Mouse (Mus musculus): ENCODE results near the gene Ttc16. TPM values are rescaled to one million over a fixed set of nuclear protein-coding genes. Genes with fewer than 3 reads are reported as not detected.

Gene Ttc16
- under 1 TPM in 1 of 4 experiments, not detected in 3; 0.19 TPM for total RNA-seq (2022)

DNA sequence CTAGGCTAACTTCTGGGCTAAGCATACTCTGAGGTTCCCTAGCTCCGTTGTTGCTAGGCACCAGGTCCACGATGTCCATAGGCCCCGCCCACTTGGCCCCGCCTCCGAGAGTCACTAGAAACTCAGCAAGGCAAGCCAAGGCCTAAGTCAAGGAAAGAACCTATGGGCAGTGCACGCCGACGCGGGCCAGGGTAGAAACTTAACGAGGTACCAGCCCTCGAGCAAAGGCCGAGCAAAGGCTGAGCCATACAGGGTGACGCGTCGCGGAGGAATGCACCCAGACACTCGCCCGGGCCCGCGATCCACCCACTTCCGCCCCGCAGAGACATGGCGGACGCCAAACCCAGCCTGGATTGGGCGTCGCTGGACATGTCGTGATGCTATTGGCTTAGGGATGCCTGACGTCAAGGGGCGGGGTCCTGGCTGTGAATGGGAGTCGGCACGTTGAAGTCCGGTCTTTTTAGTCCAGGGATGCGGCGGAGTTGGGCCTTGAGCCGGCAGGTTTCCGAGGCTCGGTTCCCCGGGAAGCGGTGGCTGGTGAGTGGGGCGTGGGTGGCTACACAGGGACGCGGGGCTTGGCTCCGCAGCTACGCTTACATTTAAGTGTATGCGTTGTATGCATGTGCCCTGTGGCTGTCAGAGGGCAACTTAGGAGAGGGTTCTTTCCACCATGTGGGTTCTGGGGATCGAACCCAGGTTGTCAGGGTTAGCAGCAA lies at the start of gene Ttc16, which contains the start of gene Ptrh1:
Gene Ttc16 (minus strand): TSS at position 275 of the 716 bp plus-strand sequence.
Gene Ptrh1 (plus strand): TSS at position 428 of the 716 bp plus-strand sequence.
- DNase-seq (ENCODE audit: low spot score): peak; percentile 98

- DNase-seq (ENCODE audit: low spot score): no peak
Observed at GRCm38 (mm10) chr2:32824778-32825177, 49.3 kb upstream of the Ttc16 start.

- no peak for DNase-seq (ENCODE audit: low spot score)
Observed at GRCm38 (mm10) chr2:32824181-32824580, 48.7 kb upstream of the Ttc16 start.

DNA sequence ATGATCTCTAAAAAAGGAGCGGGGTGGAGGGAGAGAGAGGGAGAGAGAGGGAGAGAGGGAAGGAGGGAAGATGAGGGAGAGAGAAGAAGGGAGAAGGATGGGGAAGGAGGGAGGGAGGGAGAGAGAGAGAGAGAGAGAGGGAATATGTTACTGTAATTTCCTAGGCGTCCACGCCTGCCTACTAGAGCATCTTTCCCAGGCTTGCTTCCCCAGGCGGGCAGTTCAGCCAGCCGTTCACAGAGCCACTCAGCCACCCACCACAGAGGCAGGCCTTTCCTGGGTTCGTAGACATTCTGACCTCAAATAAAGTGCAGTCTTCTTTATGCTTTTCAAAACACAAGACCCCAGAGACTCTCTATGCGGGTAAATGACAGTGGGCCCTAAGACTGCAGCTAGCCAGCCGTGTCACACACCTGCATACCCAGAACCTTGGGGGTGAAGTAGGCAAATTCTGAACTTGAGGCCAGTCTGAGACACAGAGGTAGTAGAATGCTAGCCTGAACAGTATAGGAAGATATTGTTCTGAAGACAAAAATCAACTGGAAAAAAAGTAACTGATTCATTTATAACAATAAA lies 48.2 kb upstream of the Ttc16 start:
- DNase-seq (ENCODE audit: low spot score): no peak

GRCm38 (mm10) chr2:32823153-32823552 lies 47.7 kb upstream of the Ttc16 start:
- no peak for DNase-seq (ENCODE audit: low spot score)

DNA sequence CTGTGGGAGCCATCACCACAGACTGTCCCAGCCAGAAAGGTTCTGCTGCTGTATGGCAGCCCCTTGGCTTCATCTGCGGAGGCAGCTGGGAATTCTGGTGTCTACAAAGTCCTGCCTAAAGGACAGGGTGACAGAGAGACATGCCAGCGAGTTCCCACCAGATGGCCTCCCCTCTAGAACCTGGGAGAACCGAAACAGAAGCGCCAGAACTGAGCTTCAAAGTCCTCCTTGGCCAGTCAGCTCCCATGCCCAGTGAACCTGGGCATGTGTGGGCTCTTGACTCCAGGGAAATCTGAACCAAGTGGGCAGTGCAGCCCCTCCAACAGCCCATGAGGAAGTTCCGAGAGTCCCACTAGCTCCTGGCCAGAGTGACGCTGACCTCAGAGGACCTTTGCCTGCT lies 47.2 kb upstream of the Ttc16 start:
- DNase-seq (ENCODE audit: low spot score): no peak

GRCm38 (mm10) chr2:32821041-32821802 lies 45.8 kb upstream of the Ttc16 start:
- peak; percentile 38 for DNase-seq (ENCODE audit: low spot score)

GRCm38 (mm10) chr2:32818208-32818607 lies 42.8 kb upstream of the Ttc16 start:
- DNase-seq (ENCODE audit: low spot score): no peak

DNA sequence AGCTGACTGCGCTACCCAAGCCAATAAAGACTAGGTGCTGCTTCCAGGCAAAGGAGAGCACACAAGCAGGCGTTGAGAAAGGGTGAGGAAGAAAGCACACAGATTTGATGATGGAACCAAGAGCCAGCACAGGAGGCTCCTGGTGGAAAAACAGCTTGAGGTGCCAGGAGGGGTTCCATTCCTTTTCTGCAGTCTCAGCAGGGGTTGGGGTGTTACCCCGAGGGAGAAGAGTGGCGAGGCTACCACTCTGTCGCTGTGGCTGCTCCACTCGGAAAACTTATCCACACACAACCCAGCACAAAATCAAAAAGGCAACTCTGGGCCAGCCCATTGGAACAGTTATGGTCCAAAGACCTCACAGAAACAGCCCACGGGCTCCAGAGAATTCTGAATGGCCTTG lies 42.2 kb upstream of the Ttc16 start:
- no peak for DNase-seq (ENCODE audit: low spot score)

- DNase-seq (ENCODE audit: low spot score): no peak
Observed at GRCm38 (mm10) chr2:32816946-32817581, 41.6 kb upstream of the Ttc16 start.

GRCm38 (mm10) chr2:32816497-32816896 lies 41.1 kb upstream of the Ttc16 start:
- no peak for DNase-seq (ENCODE audit: low spot score)

- DNase-seq (ENCODE audit: low spot score): no peak
Observed at GRCm38 (mm10) chr2:32811959-32812358, 36.5 kb upstream of the Ttc16 start.

DNA sequence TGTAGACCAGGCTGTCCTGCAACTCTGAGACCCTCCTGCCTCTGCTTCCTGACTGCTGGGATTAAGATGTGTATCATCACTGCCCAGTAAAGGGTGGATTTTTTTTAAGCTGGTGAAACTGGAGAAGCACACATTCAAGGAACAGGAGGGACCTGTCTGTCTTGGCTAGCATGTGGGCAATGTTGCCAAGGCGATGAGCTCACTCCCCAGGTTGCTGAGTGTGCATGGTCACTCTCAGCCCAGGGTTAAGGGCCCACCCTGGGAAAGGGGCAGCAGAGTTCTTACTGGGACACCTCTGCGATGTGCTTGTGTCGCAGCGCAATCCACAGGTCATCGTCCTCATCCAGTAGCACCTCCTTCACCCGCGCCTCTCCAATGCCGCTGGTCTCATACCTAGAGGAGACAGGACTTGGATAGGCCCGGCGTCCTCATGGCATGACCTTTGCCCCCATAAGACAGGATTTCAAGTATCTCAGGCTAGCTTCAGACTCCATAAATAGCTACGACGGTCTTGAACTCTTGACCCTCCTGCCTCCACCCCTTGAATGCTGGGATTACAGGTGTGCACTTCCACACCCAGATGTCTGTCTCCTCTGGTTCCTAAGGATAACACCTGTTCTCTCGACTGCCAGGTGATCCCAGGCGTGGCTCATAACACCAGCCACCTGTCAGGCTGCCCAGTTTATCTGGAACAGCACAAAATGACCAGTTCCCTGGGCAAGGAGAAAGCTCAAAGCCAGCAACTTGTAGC lies 33.6 kb upstream of the Ttc16 start:
- DNase-seq (ENCODE audit: low spot score): no peak

GRCm38 (mm10) chr2:32798251-32798962 lies 23.0 kb upstream of the Ttc16 start:
- DNase-seq (ENCODE audit: low spot score): no peak

GRCm38 (mm10) chr2:32795748-32796418 lies 20.4 kb upstream of the Ttc16 start:
- DNase-seq (ENCODE audit: low spot score): no peak

GRCm38 (mm10) chr2:32791297-32791696 lies 15.9 kb upstream of the Ttc16 start:
- peak; percentile 57 for DNase-seq (ENCODE audit: low spot score)

GRCm38 (mm10) chr2:32788581-32788980 lies 13.1 kb upstream of the Ttc16 start:
- DNase-seq (ENCODE audit: low spot score): no peak

DNA sequence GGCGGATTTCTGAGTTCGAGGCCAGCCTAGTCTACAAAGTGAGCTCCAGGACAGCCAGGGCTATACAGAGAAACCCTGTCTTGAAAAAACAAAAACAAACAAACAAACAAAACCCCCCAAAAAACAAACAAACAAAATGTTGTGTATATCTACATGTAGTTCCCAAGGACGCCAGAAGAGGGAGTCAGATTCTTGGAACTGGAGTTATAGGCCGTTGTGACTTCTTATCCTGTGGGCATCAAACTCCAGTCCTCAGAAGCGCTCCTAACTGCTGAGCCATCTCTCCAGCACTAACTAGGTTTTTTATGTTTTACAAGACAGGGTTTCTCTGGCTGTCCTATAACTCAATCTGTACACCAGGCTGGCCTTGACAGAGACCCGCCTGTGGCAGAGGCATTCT lies 11.7 kb upstream of the Ttc16 start:
- no peak for DNase-seq (ENCODE audit: low spot score)

DNA sequence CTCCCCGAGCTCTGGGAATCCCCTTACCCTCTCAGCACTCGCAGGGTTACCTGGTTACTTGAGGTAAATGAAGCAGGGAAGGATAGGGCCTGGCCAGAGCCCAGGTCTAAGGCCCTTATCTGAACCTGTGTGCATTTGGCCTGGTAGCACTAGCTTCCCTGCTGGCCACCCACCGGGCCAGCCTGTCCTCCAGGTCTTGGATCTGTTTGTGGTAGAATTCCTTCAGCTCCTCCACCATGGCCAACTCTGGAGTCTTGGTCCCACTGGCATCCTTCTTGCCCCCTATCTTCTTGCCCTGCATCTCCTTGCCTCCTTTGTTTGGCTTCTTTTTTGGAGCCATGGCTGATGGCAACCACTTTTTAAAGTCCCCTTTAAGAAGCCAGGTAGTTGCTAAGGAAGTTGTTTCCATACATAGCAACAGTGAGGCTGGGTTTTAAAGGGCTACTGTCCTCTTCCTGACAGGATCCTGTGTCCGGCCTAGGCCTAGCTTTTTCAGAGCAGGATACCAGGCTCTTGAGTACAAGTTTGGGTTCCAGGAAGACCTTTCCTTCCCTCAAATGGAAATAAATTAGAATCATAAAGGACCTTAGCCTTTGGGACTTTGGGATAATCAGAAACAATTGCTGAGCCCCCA lies 8.7 kb upstream of the Ttc16 start, which contains the start of gene Cfap157:
Gene Cfap157 (minus strand): TSS at position 381 of the 634 bp plus-strand sequence.
- DNase-seq (ENCODE audit: low spot score): peak; percentile 82

DNA sequence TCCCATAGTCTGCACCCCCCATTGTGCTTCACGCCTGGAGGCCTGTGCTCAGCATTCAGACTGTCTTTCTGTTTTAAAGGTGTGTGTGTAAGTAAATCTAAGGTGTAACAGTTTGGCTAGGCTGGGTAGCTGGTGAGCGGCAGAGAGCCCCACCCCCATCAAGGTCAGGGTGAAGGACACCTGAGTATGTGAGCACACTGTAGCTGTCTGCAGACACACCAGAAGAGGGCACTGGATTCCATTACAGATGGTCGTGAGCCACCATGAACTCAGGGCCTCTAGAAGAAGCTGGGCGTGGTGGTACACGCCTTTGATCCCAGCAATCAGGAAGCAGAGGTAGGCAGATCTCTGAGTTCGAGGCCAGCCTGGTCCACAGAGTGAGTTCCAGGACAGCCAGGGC lies 6.3 kb upstream of the Ttc16 start:
- no peak for DNase-seq (ENCODE audit: low spot score)
